Mouse (Mus musculus): ENCODE measurements around the gene Gm38655. TPM values are rescaled to one million over a fixed set of nuclear protein-coding genes. Genes with fewer than 3 reads are reported as not detected.

Gene Gm38655
- polyA plus RNA-seq, 1 experiment from 2014 or later = not detected

Other genes starting within 250 kb of the Gm38655 start
- gene Mapk8ip3, start 238.5 kb downstream of the Gm38655 start, polyA plus RNA-seq (2015; fragmentation: Nextera tagmentation; extraction: Ambion mirVana) = 83.1 and 83.8 TPM in 2 replicates
- gene Jpt2, start 214.8 kb downstream of the Gm38655 start, polyA plus RNA-seq (2015; fragmentation: Nextera tagmentation; extraction: Ambion mirVana) = 146 and 161 TPM in 2 replicates
- gene Cramp1l, start 159.7 kb downstream of the Gm38655 start, polyA plus RNA-seq (2015; fragmentation: Nextera tagmentation; extraction: Ambion mirVana) = 7.0 and 8.2 TPM in 2 replicates
- gene Ift140, start 159.4 kb downstream of the Gm38655 start, polyA plus RNA-seq (2015; fragmentation: Nextera tagmentation; extraction: Ambion mirVana) = 19.1 and 19.8 TPM in 2 replicates
- 9.4 and 10.8 TPM in 2 replicates for gene Tmem204, start 91.9 kb downstream of the Gm38655 start, polyA plus RNA-seq (2015; fragmentation: Nextera tagmentation; extraction: Ambion mirVana)
- 45.3 and 48.0 TPM in 2 replicates for gene Telo2, start 59.5 kb downstream of the Gm38655 start, polyA plus RNA-seq (2015; fragmentation: Nextera tagmentation; extraction: Ambion mirVana)
- gene Ptx4, start 54.7 kb downstream of the Gm38655 start, polyA plus RNA-seq (2015; fragmentation: Nextera tagmentation; extraction: Ambion mirVana) = not detected in 2 replicates
- gene Clcn7, start 42.1 kb downstream of the Gm38655 start, polyA plus RNA-seq (2015; fragmentation: Nextera tagmentation; extraction: Ambion mirVana) = 29.1 and 29.7 TPM in 2 replicates
- gene Ccdc154, start 13.0 kb downstream of the Gm38655 start, polyA plus RNA-seq (2015; fragmentation: Nextera tagmentation; extraction: Ambion mirVana) = not detected in 2 replicates
- 36.1 and 37.1 TPM in 2 replicates for gene BC003965, start 9.1 kb upstream of the Gm38655 start, polyA plus RNA-seq (2015; fragmentation: Nextera tagmentation; extraction: Ambion mirVana)
- gene Unkl, start 12.9 kb upstream of the Gm38655 start, polyA plus RNA-seq (2015; fragmentation: Nextera tagmentation; extraction: Ambion mirVana) = 13.0 and 13.4 TPM in 2 replicates
- gene Gnptg, start 64.7 kb upstream of the Gm38655 start, polyA plus RNA-seq (2015; fragmentation: Nextera tagmentation; extraction: Ambion mirVana) = 86.0 and 90.4 TPM in 2 replicates
- gene Tsr3, start 64.7 kb upstream of the Gm38655 start, polyA plus RNA-seq (2015; fragmentation: Nextera tagmentation; extraction: Ambion mirVana) = 61.1 and 63.1 TPM in 2 replicates
- 8.7 and 9.2 TPM in 2 replicates for gene Baiap3, start 80.9 kb upstream of the Gm38655 start, polyA plus RNA-seq (2015; fragmentation: Nextera tagmentation; extraction: Ambion mirVana)
- gene Ube2i, start 99.2 kb upstream of the Gm38655 start, polyA plus RNA-seq (2015; fragmentation: Nextera tagmentation; extraction: Ambion mirVana) = 672 and 679 TPM in 2 replicates
- not detected in 2 replicates for gene Prss34, start 122.9 kb upstream of the Gm38655 start, polyA plus RNA-seq (2015; fragmentation: Nextera tagmentation; extraction: Ambion mirVana)
- not detected in 2 replicates for gene Prss28, start 133.2 kb upstream of the Gm38655 start, polyA plus RNA-seq (2015; fragmentation: Nextera tagmentation; extraction: Ambion mirVana)
- not detected in 2 replicates for gene Prss29, start 143.2 kb upstream of the Gm38655 start, polyA plus RNA-seq (2015; fragmentation: Nextera tagmentation; extraction: Ambion mirVana)
- not detected in 2 replicates for gene Tpsab1, start 170.1 kb upstream of the Gm38655 start, polyA plus RNA-seq (2015; fragmentation: Nextera tagmentation; extraction: Ambion mirVana)
- gene Tpsb2, start 190.8 kb upstream of the Gm38655 start, polyA plus RNA-seq (2015; fragmentation: Nextera tagmentation; extraction: Ambion mirVana) = not detected in 2 replicates
- 1.1 TPM in 1 of 2 replicates, not detected in the other for gene Tpsg1, start 193.8 kb upstream of the Gm38655 start, polyA plus RNA-seq (2015; fragmentation: Nextera tagmentation; extraction: Ambion mirVana)